ENCODE assay signal across 9 mouse cellular contexts in genomic region chr11:3997978-3998720, GRCm38 (mm10). TPM values are rescaled to one million over a fixed set of nuclear protein-coding genes. Genes with fewer than 3 reads are reported as not detected.
DNase-seq lines count a peak whose midpoint lies in the region; ATAC-seq lines count a peak whose summit lies in the region.
"Had no signal": no experiment of that assay in that cellular context is flagged by ENCODE, and none has a peak within 500 bp of the region (broad histone marks: within the 10 kb centered on the region; RNA-seq: fewer than 3 reads in every experiment).

No protein-coding gene starts in this region.

- no peak overlapping the region for H3K27ac ChIP-seq in forebrain, embryonic 13.5 days
- peak overlapping the region; percentile 73 for H3K27ac ChIP-seq in limb, embryonic 10.5 days

- ATAC-seq in forebrain, embryonic 13.5 days = no peak
- peak; percentile 48 for ATAC-seq in monocyte, adult 5-6 weeks (replicated peaks; ENCODE audit: insufficient number of reproducible peaks, low FRiP score, low TSS enrichment, poor library complexity, severe bottlenecking)

- H3K36me3 ChIP-seq in forebrain, embryonic 13.5 days (ENCODE audit: poor library complexity, severe bottlenecking) = no peaks in the 10 kb centered on the region
- H3K36me3 ChIP-seq in limb, embryonic 10.5 days = no peaks in the 10 kb centered on the region

- 0 out of 2 replicates have a peak, but pooled peaks cover 9% of the 10 kb centered on the region for H3K4me1 ChIP-seq in forebrain, embryonic 13.5 days
- H3K4me1 ChIP-seq in limb, embryonic 10.5 days = peaks cover 26% of the 10 kb centered on the region

- peak overlapping the region; percentile 53 for H3K4me2 ChIP-seq in forebrain, embryonic 13.5 days

- peaks cover 46% of the 10 kb centered on the region for H3K27me3 ChIP-seq in forebrain, embryonic 13.5 days
- peaks cover 43% of the 10 kb centered on the region for H3K27me3 ChIP-seq in limb, embryonic 10.5 days (ENCODE audit: low read depth, poor library complexity, severe bottlenecking)

- no peaks in the 10 kb centered on the region for H3K9me3 ChIP-seq in forebrain, embryonic 13.5 days (replicated peaks)
- no peaks in the 10 kb centered on the region for H3K9me3 ChIP-seq in limb, embryonic 10.5 days (replicated peaks)

- H3K9ac ChIP-seq in forebrain, embryonic 13.5 days = no peak overlapping the region

- peak overlapping the region; percentile 26 for H3K4me3 ChIP-seq in forebrain, embryonic 13.5 days
- H3K4me3 ChIP-seq in limb, embryonic 10.5 days = peak overlapping the region; percentile 47
- H3K4me3 ChIP-seq: erythroblast, embryonic 14.5 days had no signal

- WGBS in forebrain, embryonic 13.5 days = 6% methylated on average over 66 of the region's 66 CpGs
- 7% methylated on average over 66 of the region's 66 CpGs for WGBS in limb, embryonic 10.5 days

- peak; percentile 22 for DNase-seq in adrenal gland, postnatal 10 days
- DNase-seq in adrenal gland, adult 8-10 months = no peak
- peak; percentile 29 to 32 for DNase-seq in B cell, adult 2 months
- peak; percentile 66 for DNase-seq in limb, embryonic 10.5 days (ENCODE audit: low spot score)
- DNase-seq in yolk sac, embryonic 10.5 days (ENCODE audit: low spot score) = no peak
- no peak for DNase-seq in thymus, postnatal 0 days (ENCODE audit: low spot score)

RNA-seq across cellular contexts. Expression of gene Gal3st1, which starts 14.7 kb away (rescaled TPM):
- total RNA-seq in adrenal gland, postnatal 10 days (2021) = 1 to 10 TPM in 1 of 2 experiments, under 1 TPM in 1; 1.00 to 1.9 TPM
- under 1 TPM in 3 of 4 experiments, not detected in 1; 0.15 to 0.19 (median 0.18) TPM for total RNA-seq in adrenal gland, adult 8-10 months (2022)
- polyA plus RNA-seq in forebrain, embryonic 13.5 days (2015; fragmentation: Nextera tagmentation; extraction: Ambion mirVana) = 0.58 and 0.76 TPM in 2 replicates
- 0.55 and 1.8 TPM in 2 replicates for polyA plus RNA-seq in limb, embryonic 10.5 days (2016; fragmentation: Nextera tagmentation; extraction: Ambion mirVana)
- total RNA-seq in monocyte, adult 5-6 weeks (2017) = 0.48 TPM in 1 of 3 replicates, not detected in the others
- 0.17 and 0.39 TPM in 2 replicates for polyA plus RNA-seq in thymus, postnatal 0 days (2015; fragmentation: Nextera tagmentation; extraction: Ambion mirVana)
- polyA plus RNA-seq: erythroblast, embryonic 14.5 days had no signal

RNA-seq across cellular contexts. Expression of gene 4930556J24Rik, which starts 21.6 kb away (rescaled TPM):
- not detected for total RNA-seq in adrenal gland, postnatal 10 days (2021)
- total RNA-seq in adrenal gland, adult 8-10 months (2022) = not detected
- polyA plus RNA-seq in forebrain, embryonic 13.5 days (2015; fragmentation: Nextera tagmentation; extraction: Ambion mirVana) = 0.20 TPM in 1 of 2 replicates, not detected in the other
- polyA plus RNA-seq in limb, embryonic 10.5 days (2016; fragmentation: Nextera tagmentation; extraction: Ambion mirVana) = 0.13 and 0.25 TPM in 2 replicates
- not detected in 3 replicates for total RNA-seq in monocyte, adult 5-6 weeks (2017)
- 0.10 TPM in 1 of 2 replicates, not detected in the other for polyA plus RNA-seq in thymus, postnatal 0 days (2015; fragmentation: Nextera tagmentation; extraction: Ambion mirVana)
- polyA plus RNA-seq: erythroblast, embryonic 14.5 days had no signal

RNA-seq across cellular contexts. Expression of gene Sec14l4, which starts 33.1 kb away (rescaled TPM):
- total RNA-seq in adrenal gland, postnatal 10 days (2021) = 10 to 100 TPM; 10.6 to 17.1 TPM
- 1 to 10 TPM in 2 of 4 experiments, under 1 TPM in 1, not detected in 1; 0.59 to 5.1 (median 3.8) TPM for total RNA-seq in adrenal gland, adult 8-10 months (2022)
- polyA plus RNA-seq in forebrain, embryonic 13.5 days (2015; fragmentation: Nextera tagmentation; extraction: Ambion mirVana) = 0.10 TPM in 1 of 2 replicates, not detected in the other
- 0.06 TPM in 1 of 2 replicates, not detected in the other for polyA plus RNA-seq in limb, embryonic 10.5 days (2016; fragmentation: Nextera tagmentation; extraction: Ambion mirVana)
- not detected in 3 replicates for total RNA-seq in monocyte, adult 5-6 weeks (2017)
- polyA plus RNA-seq in thymus, postnatal 0 days (2015; fragmentation: Nextera tagmentation; extraction: Ambion mirVana) = 0.08 and 0.27 TPM in 2 replicates
- polyA plus RNA-seq: erythroblast, embryonic 14.5 days had no signal

RNA-seq across cellular contexts. Expression of gene Pes1, which starts 34.4 kb away (rescaled TPM):
- 10 to 100 TPM; 54.7 to 63.4 TPM for total RNA-seq in adrenal gland, postnatal 10 days (2021)
- total RNA-seq in adrenal gland, adult 8-10 months (2022) = 10 to 100 TPM; 53.4 to 60.5 (median 55.8) TPM
- 70.6 and 77.0 TPM in 2 replicates for polyA plus RNA-seq in forebrain, embryonic 13.5 days (2015; fragmentation: Nextera tagmentation; extraction: Ambion mirVana)
- polyA plus RNA-seq in limb, embryonic 10.5 days (2016; fragmentation: Nextera tagmentation; extraction: Ambion mirVana) = 106 and 115 TPM in 2 replicates
- 66.0 to 68.7 TPM (median 66.2 TPM) in 3 replicates for total RNA-seq in monocyte, adult 5-6 weeks (2017)
- 54.9 and 66.4 TPM in 2 replicates for polyA plus RNA-seq in thymus, postnatal 0 days (2015; fragmentation: Nextera tagmentation; extraction: Ambion mirVana)

Comparison
In these comparisons a context has a peak if more than half of its experiments do, and no peak if none do; other contexts are left out.
1. DNase-seq: peak in adrenal gland, postnatal 10 days (single experiment), B cell, adult 2 months (2 of 2) and limb, embryonic 10.5 days (single experiment); none in adrenal gland, adult 8-10 months (single experiment), yolk sac, embryonic 10.5 days (single experiment) and thymus, postnatal 0 days (single experiment).